Mouse (Mus musculus) forebrain, embryonic 14.5 days (tissue): ENCODE measurements around the gene Adm2. TPM values are rescaled to one million over a fixed set of nuclear protein-coding genes. Genes with fewer than 3 reads are reported as not detected.

Source experiments
- ATAC-seq: fragments of 200-750 bp; cut with Nextera tagmentation; 2 replicates; pipeline ENCODE4 v1.8.0; 2017; ENCODE audit warnings: mild to moderate bottlenecking, moderate library complexity
- DNase-seq: peaks from one replicate; pipeline ENCODE4 v3.0.0-alpha.2; 2015; ENCODE audit warnings: low spot score
- H3K27ac ChIP-seq: fragments of 300-500 bp; sonication (generic); 2 replicates; pipeline ENCODE4 v1.5.1; 2014; ENCODE audit warnings: low read depth, mild to moderate bottlenecking, control low read depth, low read length, moderate library complexity
- H3K27me3 ChIP-seq: fragments of 300-500 bp; sonication (generic); replicated peaks from 2 replicates; pipeline ENCODE4 v1.6.1; 2014; ENCODE audit warnings: low read length, control low read depth, mixed read lengths; ENCODE audit not compliant: control insufficient read depth, insufficient read depth
- H3K36me3 ChIP-seq: fragments of 300-500 bp; sonication (generic); 2 replicates; pipeline ENCODE4 v1.6.1; 2014; ENCODE audit warnings: low read length, control low read depth; ENCODE audit not compliant: control insufficient read depth, insufficient read depth
- H3K4me1 ChIP-seq: fragments of 300-500 bp; sonication (generic); 2 replicates; pipeline ENCODE4 v1.6.1; 2014; ENCODE audit warnings: antibody characterized with exemption, low read length, control low read depth; ENCODE audit not compliant: control insufficient read depth, insufficient read depth
- H3K4me2 ChIP-seq: fragments of 300-500 bp; sonication (generic); 2 replicates; pipeline ENCODE4 v1.6.1; 2014; ENCODE audit warnings: mild to moderate bottlenecking, control low read depth, low read length
- H3K4me3 ChIP-seq: fragments of 300-500 bp; sonication (generic); 2 replicates; pipeline ENCODE4 v1.5.1; 2014; ENCODE audit warnings: low read depth, low read length, control low read depth
- H3K9ac ChIP-seq: fragments of 300-500 bp; sonication (generic); 2 replicates; pipeline ENCODE4 v1.6.1; 2014; ENCODE audit warnings: mild to moderate bottlenecking, low read length, control low read depth, moderate library complexity
- H3K9me3 ChIP-seq: fragments of 300-500 bp; sonication (generic); replicated peaks from 2 replicates; pipeline ENCODE4 v1.6.1; 2016; ENCODE audit warnings: low read length, control low read depth, mixed read lengths; ENCODE audit not compliant: control insufficient read depth
- WGBS: fragments of 180-500 bp; shearing (Covaris S2); extraction: QIAGEN DNeasy Blood & Tissue Kit; methylation state at CpG from one replicate; pipeline ENCODE4 v1.1.7; 2014; 5-methylcytosine and 5-hydroxymethylcytosine counted together
- microRNA-seq: library from miRNA; unstranded; fragments of <30 nt; microRNA quantifications from one replicate; pipeline ENCODE4, GENCODE M21; 2016
- polyA plus RNA-seq: library from polyadenylated mRNA; unstranded; fragments of >200 nt; fragmentation: Nextera tagmentation; extraction: Ambion mirVana; gene quantifications from 2 replicates; pipeline ENCODE4 v1.2.1, GENCODE M21; 2014

Gene Adm2
- polyA plus RNA-seq, 1 experiment from 2014 or later, result not detected

DNA sequence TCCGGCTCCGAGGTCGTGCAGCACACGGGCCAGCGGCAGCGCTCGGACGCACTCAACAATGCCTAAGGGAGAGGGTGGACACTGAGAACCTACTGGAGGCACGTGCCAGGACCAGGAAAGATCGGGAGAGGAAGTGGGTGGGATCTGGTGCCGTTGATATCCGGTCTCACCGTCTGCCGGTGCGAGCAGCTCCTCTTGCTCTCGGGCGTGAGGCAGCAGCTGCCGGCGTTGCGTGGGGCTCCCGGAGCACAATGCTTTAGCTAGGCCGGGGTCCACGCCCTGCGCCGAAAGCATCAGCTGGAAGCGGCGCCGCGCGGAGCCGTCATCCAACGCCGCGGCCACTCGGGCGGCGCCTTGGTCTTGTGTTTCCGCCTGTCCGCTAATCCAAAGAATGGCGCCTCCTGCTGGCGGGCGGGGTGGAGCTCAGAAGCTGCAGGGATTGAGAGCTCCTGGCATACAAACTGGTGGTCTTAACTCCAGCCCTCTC lies 51.3 kb downstream of the Adm2 start, which contains the start of gene Sco2:
Sco2 (minus strand) TSS at position 85 of the 487 bp plus-strand sequence.
- Histone ChIP-seq H3K36me3 (peaks cover 42% of the 10 kb centered on the region), H3K4me1 (peaks cover 2% of the 10 kb centered on the region; the same call in 1 of the 2 replicates), H3K4me2 (peak within 1 kb of the TSS; percentile 87), H3K9me3 (no peaks in the 10 kb centered on the region), H3K9ac (peak within 1 kb of the TSS; percentile 84), H3K27ac (peak within 1 kb of the TSS; percentile 93), H3K27me3 (peaks cover 28% of the 10 kb centered on the region), H3K4me3 (peak within 1 kb of the TSS; percentile 71)
- WGBS, result under 1% methylated on average over 42 of the region's 42 CpGs
- ATAC-seq (peak; percentile 89), DNase-seq (peak; percentile 92)

Small RNA genes within 50 kb of the gene (microRNA-seq; reads per million reads assigned to microRNA genes)
- gene Mir6959, result not detected

Other genes starting within 250 kb of the Adm2 start
- 39.7 and 40.3 TPM in 2 replicates for gene Trabd, start 247.6 kb upstream of the Adm2 start, polyA plus RNA-seq
- gene Selenoo, start 233.6 kb upstream of the Adm2 start, polyA plus RNA-seq, result 20.9 and 24.7 TPM in 2 replicates
- gene Tubgcp6, start 199.6 kb upstream of the Adm2 start, polyA plus RNA-seq, result 15.9 and 17.0 TPM in 2 replicates
- 18.4 and 25.4 TPM in 2 replicates for gene Hdac10, start 194.0 kb upstream of the Adm2 start, polyA plus RNA-seq
- 4.8 and 5.1 TPM in 2 replicates for gene Mapk12, start 182.0 kb upstream of the Adm2 start, polyA plus RNA-seq
- 28.1 and 30.1 TPM in 2 replicates for gene Mapk11, start 173.1 kb upstream of the Adm2 start, polyA plus RNA-seq
- gene Plxnb2, start 141.9 kb upstream of the Adm2 start, polyA plus RNA-seq, result 101 TPM in 2 replicates
- gene Dennd6b, start 126.2 kb upstream of the Adm2 start, polyA plus RNA-seq, result 39.0 and 49.2 TPM in 2 replicates
- 69.4 and 77.1 TPM in 2 replicates for gene Ppp6r2, start 111.2 kb upstream of the Adm2 start, polyA plus RNA-seq
- gene Sbf1, start 7.4 kb upstream of the Adm2 start, polyA plus RNA-seq, result 61.8 and 82.8 TPM in 2 replicates
- gene Miox, start 11.7 kb downstream of the Adm2 start, polyA plus RNA-seq, result not detected in 2 replicates
- 19.9 and 22.1 TPM in 2 replicates for gene Lmf2, start 32.9 kb downstream of the Adm2 start, polyA plus RNA-seq
- gene Ncaph2, start 33.0 kb downstream of the Adm2 start, polyA plus RNA-seq, result 132 and 141 TPM in 2 replicates
- 14.7 and 16.4 TPM in 2 replicates for gene Sco2, start 51.1 kb downstream of the Adm2 start, polyA plus RNA-seq
- gene Tymp, start 54.3 kb downstream of the Adm2 start, polyA plus RNA-seq, result 2.4 and 2.8 TPM in 2 replicates
- gene Odf3b, start 56.6 kb downstream of the Adm2 start, polyA plus RNA-seq, result 2.8 and 2.9 TPM in 2 replicates
- gene Klhdc7b, start 62.2 kb downstream of the Adm2 start, polyA plus RNA-seq, result not detected in 2 replicates
- not detected in 2 replicates for gene Syce3, start 87.8 kb downstream of the Adm2 start, polyA plus RNA-seq
- 0.79 and 0.89 TPM in 2 replicates for gene Cpt1b, start 103.1 kb downstream of the Adm2 start, polyA plus RNA-seq
- gene C730034F03Rik, start 106.9 kb downstream of the Adm2 start, polyA plus RNA-seq, result 1.3 and 2.0 TPM in 2 replicates
- not detected in 2 replicates for gene Gm44502, start 107.0 kb downstream of the Adm2 start, polyA plus RNA-seq
- 59.3 and 66.3 TPM in 2 replicates for gene Chkb, start 107.2 kb downstream of the Adm2 start, polyA plus RNA-seq
- 32.1 and 45.0 TPM in 2 replicates for gene Mapk8ip2, start 131.2 kb downstream of the Adm2 start, polyA plus RNA-seq
- 14.0 and 16.5 TPM in 2 replicates for gene Arsa, start 154.7 kb downstream of the Adm2 start, polyA plus RNA-seq
- 4.8 and 6.0 TPM in 2 replicates for gene Shank3, start 176.9 kb downstream of the Adm2 start, polyA plus RNA-seq
- gene Acr, start 245.6 kb downstream of the Adm2 start, polyA plus RNA-seq, result 0.63 and 1.2 TPM in 2 replicates